Mouse (Mus musculus) ES-Bruce4 (cell line): ENCODE data around the gene Pygm. TPM values are rescaled to one million over a fixed set of nuclear protein-coding genes. Genes with fewer than 3 reads are reported as not detected.

Source experiments
- H3K27ac ChIP-seq: 2 replicates; pipeline ENCODE4 v1.5.1; 2012; ENCODE audit warnings: low read length, inconsistent platforms; ENCODE audit not compliant: insufficient read depth
- H3K27me3 ChIP-seq: 2 replicates; pipeline ENCODE4 v1.6.1; 2012; ENCODE audit warnings: mild to moderate bottlenecking, low read length, inconsistent platforms; ENCODE audit not compliant: control insufficient read depth, poor library complexity, insufficient read depth, severe bottlenecking
- H3K36me3 ChIP-seq: 2 replicates; pipeline ENCODE4 v1.6.1; 2012; ENCODE audit warnings: inconsistent platforms, mild to moderate bottlenecking, low read length, moderate library complexity; ENCODE audit not compliant: control insufficient read depth, poor library complexity, insufficient read depth, severe bottlenecking
- H3K4me1 ChIP-seq: one replicate; pipeline ENCODE4 v1.8.1; 2011; ENCODE audit warnings: low read length; ENCODE audit not compliant: control insufficient read depth, insufficient read depth
- H3K4me3 ChIP-seq: 2 replicates; pipeline ENCODE4 v1.5.1; 2011; ENCODE audit warnings: low read depth, mild to moderate bottlenecking, low read length
- H3K9ac ChIP-seq: 2 replicates; pipeline ENCODE4 v1.6.1; 2012; ENCODE audit warnings: low read depth, mild to moderate bottlenecking, inconsistent platforms; ENCODE audit not compliant: poor library complexity, severe bottlenecking
- H3K9me3 ChIP-seq: replicated peaks from 2 replicates; pipeline ENCODE4 v1.6.1; 2012; ENCODE audit warnings: mild to moderate bottlenecking, low read length, inconsistent platforms; ENCODE audit not compliant: control insufficient read depth, poor library complexity, insufficient read depth, severe bottlenecking
- CTCF ChIP-seq: IDR thresholded peaks from one replicate; pipeline ENCODE4 v1.8.1; 2011; ENCODE audit warnings: low read depth, low read length
- EP300 ChIP-seq: IDR thresholded peaks from 2 replicates; pipeline ENCODE4 v1.6.1; 2011; ENCODE audit warnings: low read depth, low read length; ENCODE audit not compliant: insufficient read depth
- POLR2A ChIP-seq: IDR thresholded peaks from one replicate; pipeline ENCODE4 v1.8.1; 2011; ENCODE audit warnings: low read length; ENCODE audit not compliant: insufficient read depth
- polyA plus RNA-seq: library from polyadenylated mRNA; stranded (reverse); fragments of >200 nt; gene quantifications from 2 replicates; pipeline ENCODE4 v1.2.4, GENCODE M21; 2011; ENCODE audit warnings: low read depth; ENCODE audit not compliant: missing spikeins, insufficient read depth, insufficient read length

Pygm gene
- polyA plus RNA-seq, 1 experiment: 4.1 TPM

DNA sequence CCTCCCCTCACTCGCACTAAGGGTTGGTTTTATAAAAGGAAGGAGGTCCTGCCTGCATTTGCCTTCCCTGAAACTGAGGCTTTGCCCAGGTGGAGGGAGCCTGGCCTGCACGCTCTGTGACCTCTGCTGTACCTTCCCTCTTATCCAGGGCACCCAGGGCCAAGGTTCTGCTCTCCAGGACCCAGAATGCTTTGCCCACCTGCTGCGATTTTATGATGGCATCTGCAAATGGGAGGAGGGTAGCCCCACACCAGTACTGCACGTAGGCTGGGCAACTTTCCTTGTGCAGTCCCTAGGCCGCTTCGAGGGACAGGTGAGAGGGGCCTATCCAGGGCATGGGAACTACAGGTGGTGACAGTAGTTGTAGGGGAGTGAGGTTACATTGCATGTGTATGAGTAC is 45.0 kb upstream of the Pygm start:
- Histone ChIP-seq H3K4me3 (no peak overlapping the region), H3K27me3 (no peaks in the 10 kb centered on the region), H3K36me3 (0 out of 2 replicates have a peak, but pooled peaks cover 13% of the 10 kb centered on the region), H3K9me3 (no peaks in the 10 kb centered on the region), H3K4me1 (peaks cover 5% of the 10 kb centered on the region), H3K9ac (no peak overlapping the region), H3K27ac (no peak overlapping the region)
- TF ChIP-seq CTCF: no peak
- no peak for TF ChIP-seq POLR2A
- no peak for TF ChIP-seq EP300

DNA sequence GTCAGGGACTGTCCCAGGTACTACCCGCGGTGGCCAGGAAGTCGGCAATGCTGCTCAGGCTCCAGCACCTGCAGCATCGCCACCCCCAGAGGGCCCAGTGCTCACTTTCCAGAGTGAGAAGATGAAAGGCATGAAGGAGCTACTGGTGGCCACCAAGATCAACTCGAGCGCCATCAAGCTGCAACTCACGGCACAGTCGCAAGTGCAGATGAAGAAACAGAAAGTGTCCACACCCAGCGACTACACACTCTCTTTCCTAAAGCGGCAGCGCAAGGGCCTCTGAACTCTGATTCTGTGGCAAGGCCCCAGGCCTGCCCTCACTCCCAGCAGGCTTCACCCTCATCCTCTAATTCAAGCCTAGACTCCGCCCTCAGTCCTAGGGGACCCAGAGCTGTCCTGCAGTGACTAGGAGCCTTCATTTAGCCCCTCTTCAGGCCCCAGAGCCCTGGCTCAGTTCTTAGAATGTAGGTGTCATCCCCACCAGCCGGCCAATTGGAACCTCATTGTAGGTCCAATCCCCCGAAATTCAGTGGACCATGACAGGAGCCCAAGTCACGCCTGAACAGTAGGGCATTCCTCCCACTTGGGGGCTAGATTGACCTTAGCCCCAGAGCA is 44.2 kb upstream of the Pygm start:
- no peak for TF ChIP-seq POLR2A
- no peak for TF ChIP-seq EP300
- TF ChIP-seq CTCF: peak; percentile 73
- no peak overlapping the region for H3K9ac ChIP-seq
- peaks cover 5% of the 10 kb centered on the region for H3K4me1 ChIP-seq
- no peaks in the 10 kb centered on the region for H3K9me3 ChIP-seq
- 0 out of 2 replicates have a peak overlapping the region, but pooled peaks have one; percentile 9 for H3K27ac ChIP-seq
- H3K27me3 ChIP-seq: no peaks in the 10 kb centered on the region
- H3K4me3 ChIP-seq: no peak overlapping the region
- 0 out of 2 replicates have a peak, but pooled peaks cover 13% of the 10 kb centered on the region for H3K36me3 ChIP-seq

DNA sequence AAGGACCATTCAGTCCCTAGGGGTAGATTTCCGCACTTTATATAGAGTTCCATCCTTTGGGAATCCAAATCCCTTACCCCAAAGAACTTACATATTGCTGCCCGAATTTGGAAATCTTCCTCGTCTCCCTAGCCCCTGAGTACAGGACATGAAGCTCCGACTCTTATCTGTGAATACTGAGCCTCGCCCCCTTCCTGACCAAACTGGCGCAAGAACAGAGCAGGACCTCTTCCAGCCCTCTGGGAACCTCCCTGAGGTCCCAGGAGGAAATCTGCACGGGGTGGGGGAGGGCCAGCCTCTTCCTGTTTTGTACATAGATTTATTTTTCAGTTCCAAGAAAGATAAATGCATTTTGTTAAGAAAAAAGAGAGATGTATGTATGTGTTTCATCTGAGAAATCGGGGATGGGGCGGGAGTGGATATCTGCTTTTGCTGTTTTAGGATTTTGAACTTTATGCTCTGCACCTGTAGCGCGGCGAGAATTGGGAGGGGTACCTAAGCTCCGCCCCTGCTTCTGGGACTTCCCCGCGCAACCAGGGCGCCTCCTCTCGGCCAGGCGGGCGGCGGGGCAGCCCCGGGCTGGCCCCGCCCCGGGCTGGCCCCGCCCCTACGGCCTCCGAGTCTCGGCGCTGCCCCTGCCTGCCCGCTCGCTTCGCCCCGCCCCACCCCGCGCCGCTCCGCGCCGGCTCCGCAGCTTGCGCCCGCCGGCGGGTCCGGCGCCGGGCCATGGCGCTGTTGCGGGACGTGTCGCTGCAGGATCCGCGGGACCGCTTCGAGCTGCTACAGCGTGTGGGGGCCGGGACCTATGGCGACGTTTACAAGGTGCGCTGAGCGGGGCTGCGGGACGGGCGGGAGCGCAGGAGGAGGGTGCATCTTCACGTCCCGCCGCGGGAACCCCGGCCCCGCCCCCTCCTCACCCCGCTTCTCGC is 43.4 kb upstream of the Pygm start, which contains the start of gene Map4k2:
Gene Map4k2, plus strand, starts transcription at position 612 of the 929 bp plus-strand sequence.
- Histone ChIP-seq H3K4me1 (peaks cover 5% of the 10 kb centered on the region), H3K36me3 (0 out of 2 replicates have a peak, but pooled peaks cover 13% of the 10 kb centered on the region)

DNA sequence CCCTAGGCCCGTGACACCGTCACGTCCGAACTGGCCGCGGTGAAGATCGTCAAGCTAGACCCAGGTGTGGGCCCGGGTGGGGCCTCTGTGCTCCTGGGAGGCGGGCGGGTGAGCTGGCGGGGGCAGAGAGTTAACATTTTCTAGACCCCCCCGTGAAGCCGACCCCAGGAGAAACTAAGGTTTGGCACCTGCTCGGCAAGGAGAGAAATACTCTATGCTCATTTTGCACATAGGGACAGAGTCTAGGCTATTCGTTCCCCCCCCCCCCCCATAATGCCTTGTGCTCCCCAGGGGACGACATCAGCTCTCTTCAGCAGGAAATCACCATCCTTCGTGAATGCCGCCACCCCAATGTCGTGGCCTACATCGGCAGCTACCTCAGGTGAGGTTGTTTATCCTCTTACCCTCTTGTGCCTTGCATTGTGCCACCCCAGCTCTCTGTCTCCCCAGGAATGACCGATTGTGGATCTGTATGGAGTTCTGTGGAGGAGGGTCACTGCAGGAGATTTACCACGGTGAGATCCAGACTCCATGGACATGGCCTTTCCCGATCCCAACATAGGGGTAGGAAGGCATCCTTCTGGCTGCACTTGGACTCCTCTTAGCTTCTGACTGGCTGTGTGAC is 42.6 kb upstream of the Pygm start:
- Histone ChIP-seq H3K4me1 (peaks cover 5% of the 10 kb centered on the region), H3K4me3 (peak overlapping the region; percentile 91), H3K36me3 (0 out of 2 replicates have a peak, but pooled peaks cover 13% of the 10 kb centered on the region), H3K27ac (no peak overlapping the region), H3K27me3 (no peaks in the 10 kb centered on the region), H3K9me3 (no peaks in the 10 kb centered on the region), H3K9ac (peak overlapping the region; percentile 49)
- no peak for TF ChIP-seq CTCF
- TF ChIP-seq POLR2A: no peak
- TF ChIP-seq EP300: no peak

More for the DNA sequence above, 43.4 kb upstream of the Pygm start, which contains the start of gene Map4k2:
- Histone ChIP-seq H3K9ac (peak within 1 kb of the TSS; percentile 49), H3K27me3 (no peaks in the 10 kb centered on the region), H3K9me3 (no peaks in the 10 kb centered on the region), H3K27ac (0 out of 2 replicates have a peak within 1 kb of the TSS, but pooled peaks have one; percentile 9), H3K4me3 (peak within 1 kb of the TSS; percentile 91)
- TF ChIP-seq EP300: no peak
- no peak for TF ChIP-seq CTCF
- no peak for TF ChIP-seq POLR2A

DNA sequence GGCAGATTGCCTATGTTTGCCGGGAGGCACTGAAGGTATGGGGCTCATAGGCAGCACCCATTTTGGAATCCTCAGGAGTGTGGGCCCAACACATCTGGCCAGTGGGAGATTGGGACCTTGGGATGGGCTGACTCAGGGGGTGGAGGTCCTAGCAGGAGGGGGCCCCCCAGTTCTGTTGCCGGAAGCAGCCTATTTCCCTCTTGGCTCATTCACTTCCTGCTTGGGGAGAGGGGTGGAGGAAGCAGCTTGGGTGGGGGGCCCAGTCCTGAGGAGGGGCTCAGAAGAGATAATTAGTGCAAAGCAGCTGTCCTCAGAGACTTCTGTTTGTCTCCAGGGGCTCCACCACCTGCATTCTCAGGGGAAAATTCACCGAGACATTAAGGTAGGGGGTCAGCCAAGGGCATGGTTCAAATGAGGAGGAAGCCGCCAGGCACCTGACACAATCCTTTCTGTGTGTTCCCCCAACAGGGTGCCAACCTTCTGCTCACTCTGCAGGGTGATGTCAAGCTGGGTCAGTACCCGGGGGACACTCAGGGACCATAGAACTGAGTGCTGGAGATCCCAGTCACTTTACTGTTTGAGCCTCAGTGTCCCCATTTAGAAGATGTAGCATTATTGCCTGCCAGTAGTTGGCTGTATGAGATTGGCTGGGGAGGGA is 41.8 kb upstream of the Pygm start:
- Histone ChIP-seq H3K27ac (no peak overlapping the region), H3K4me3 (no peak overlapping the region), H3K36me3 (0 out of 2 replicates have a peak, but pooled peaks cover 11% of the 10 kb centered on the region), H3K9me3 (no peaks in the 10 kb centered on the region), H3K4me1 (peaks cover 5% of the 10 kb centered on the region), H3K9ac (no peak overlapping the region), H3K27me3 (no peaks in the 10 kb centered on the region)
- no peak for TF ChIP-seq POLR2A
- no peak for TF ChIP-seq EP300
- no peak for TF ChIP-seq CTCF
